Mouse (Mus musculus) stomach, embryonic 15.5 days (tissue): ENCODE data around the gene Aldh2. TPM values are rescaled to one million over a fixed set of nuclear protein-coding genes. Genes with fewer than 3 reads are reported as not detected.
"Not testable (repeated sequence)": the region's sequence is repeated elsewhere in the genome, so short reads cannot be mapped to it uniquely, and the experiment has no call there.

ENCODE experiments used
- ATAC-seq: fragments of 200-750 bp; cut with Nextera tagmentation; 2 replicates; pipeline ENCODE4 v1.8.0; 2017; ENCODE audit warnings: low read depth, moderate number of reproducible peaks, moderate TSS enrichment; ENCODE audit not compliant: insufficient read depth, low FRiP score
- H3K27ac ChIP-seq: fragments of 300-500 bp; sonication (generic); 2 replicates; pipeline ENCODE4 v1.5.1; 2015; ENCODE audit warnings: mild to moderate bottlenecking, inconsistent platforms
- H3K27me3 ChIP-seq: fragments of 300-500 bp; sonication (generic); replicated peaks from 2 replicates; pipeline ENCODE4 v1.6.1; 2015; ENCODE audit warnings: inconsistent platforms
- H3K36me3 ChIP-seq: fragments of 300-500 bp; sonication (generic); 2 replicates; pipeline ENCODE4 v1.6.1; 2015; ENCODE audit warnings: inconsistent platforms
- H3K4me1 ChIP-seq: fragments of 300-500 bp; sonication (generic); 2 replicates; pipeline ENCODE4 v1.6.1; 2015; ENCODE audit warnings: inconsistent platforms
- H3K4me2 ChIP-seq: fragments of 300-500 bp; sonication (generic); 2 replicates; pipeline ENCODE4 v1.6.1; 2015; ENCODE audit warnings: mild to moderate bottlenecking, inconsistent platforms
- H3K4me3 ChIP-seq: fragments of 300-500 bp; sonication (generic); replicated peaks from 2 replicates; pipeline ENCODE4 v1.5.1; 2015; ENCODE audit warnings: inconsistent platforms
- H3K9ac ChIP-seq: fragments of 300-500 bp; sonication (generic); 2 replicates; pipeline ENCODE4 v1.6.1; 2015; ENCODE audit warnings: inconsistent platforms
- H3K9me3 ChIP-seq: fragments of 300-500 bp; sonication (generic); 2 replicates; pipeline ENCODE4 v1.6.1; 2016; ENCODE audit warnings: inconsistent platforms
- WGBS: fragments of 180-500 bp; shearing (Covaris S2); methylation state at CpG from one replicate; pipeline ENCODE4 v1.1.7; 2015; 5-methylcytosine and 5-hydroxymethylcytosine counted together
- polyA plus RNA-seq: library from polyadenylated mRNA; unstranded; fragments of >200 nt; fragmentation: Nextera tagmentation; extraction: Ambion mirVana; gene quantifications from 2 replicates; pipeline ENCODE4 v1.2.1, GENCODE M21; 2015

Gene Aldh2
- polyA plus RNA-seq, 1 experiment from 2014 or later = 206 TPM

- no peak overlapping the region for H3K27ac ChIP-seq
- no peak overlapping the region for H3K4me3 ChIP-seq
- H3K9ac ChIP-seq = no peak overlapping the region
- no peaks in the 10 kb centered on the region for H3K36me3 ChIP-seq
- no peak overlapping the region for H3K4me2 ChIP-seq
- no peaks in the 10 kb centered on the region for H3K9me3 ChIP-seq
- ATAC-seq = no peak
- no peaks in the 10 kb centered on the region for H3K27me3 ChIP-seq
- 85% methylated on average over 3 of the region's 3 CpGs for WGBS
- peaks cover 11% of the 10 kb centered on the region for H3K4me1 ChIP-seq
These were observed 50.3 kb downstream of the Aldh2 start for GRCm38 (mm10) chr5:121543370-121543769.

- Histone ChIP-seq H3K9me3 (no peaks in the 10 kb centered on the region), H3K27ac (no peak overlapping the region), H3K27me3 (no peaks in the 10 kb centered on the region), H3K4me2 (no peak overlapping the region), H3K4me1 (peaks cover 8% of the 10 kb centered on the region), H3K9ac (no peak overlapping the region), H3K36me3 (peaks cover 5% of the 10 kb centered on the region; the same call in 1 of the 2 replicates), H3K4me3 (no peak overlapping the region)
- WGBS = 81% methylated on average over 7 of the region's 7 CpGs
- ATAC-seq = no peak
These were observed 52.4 kb downstream of the Aldh2 start for GRCm38 (mm10) chr5:121541235-121541634.

GRCm38 (mm10) chr5:121540066-121540465 is 53.6 kb downstream of the Aldh2 start:
- no peak overlapping the region for H3K4me3 ChIP-seq
- 84% methylated on average over 5 of the region's 5 CpGs for WGBS
- H3K36me3 ChIP-seq = peaks cover 16% of the 10 kb centered on the region; the same call in 1 of the 2 replicates
- H3K9me3 ChIP-seq = no peaks in the 10 kb centered on the region
- no peak overlapping the region for H3K4me2 ChIP-seq
- H3K9ac ChIP-seq = no peak overlapping the region
- H3K27ac ChIP-seq = no peak overlapping the region
- ATAC-seq = no peak
- H3K4me1 ChIP-seq = peaks cover 8% of the 10 kb centered on the region
- no peaks in the 10 kb centered on the region for H3K27me3 ChIP-seq

GRCm38 (mm10) chr5:121537588-121537987 is 56.0 kb downstream of the Aldh2 start:
- Histone ChIP-seq H3K36me3 (peaks cover 37% of the 10 kb centered on the region), H3K9me3 (no peaks in the 10 kb centered on the region), H3K4me1 (no peaks in the 10 kb centered on the region), H3K27me3 (no peaks in the 10 kb centered on the region), H3K4me2 (no peak overlapping the region), H3K27ac (no peak overlapping the region), H3K4me3 (no peak overlapping the region), H3K9ac (no peak overlapping the region)
- WGBS = 90% methylated on average over 2 of the region's 2 CpGs
- ATAC-seq = no peak

GRCm38 (mm10) chr5:121536921-121537555 is 56.6 kb downstream of the Aldh2 start:
- Histone ChIP-seq H3K27me3 (no peaks in the 10 kb centered on the region), H3K9ac (no peak overlapping the region), H3K36me3 (peaks cover 43% of the 10 kb centered on the region), H3K4me2 (no peak overlapping the region), H3K9me3 (no peaks in the 10 kb centered on the region), H3K27ac (no peak overlapping the region), H3K4me1 (no peaks in the 10 kb centered on the region), H3K4me3 (no peak overlapping the region)
- ATAC-seq = no peak
- WGBS = 69% methylated on average over 7 of the region's 7 CpGs

GRCm38 (mm10) chr5:121535116-121535515 is 58.5 kb downstream of the Aldh2 start:
- Histone ChIP-seq H3K27me3 (no peaks in the 10 kb centered on the region), H3K27ac (no peak overlapping the region), H3K4me2 (no peak overlapping the region), H3K4me1 (no peaks in the 10 kb centered on the region), H3K9me3 (no peaks in the 10 kb centered on the region), H3K9ac (no peak overlapping the region), H3K4me3 (no peak overlapping the region), H3K36me3 (peaks cover 56% of the 10 kb centered on the region)
- 86% methylated on average over 3 of the region's 3 CpGs for WGBS
- peak; percentile 43; the same call in 1 of the 2 replicates for ATAC-seq

GRCm38 (mm10) chr5:121534521-121534920 is 59.1 kb downstream of the Aldh2 start:
- H3K4me1 ChIP-seq = no peaks in the 10 kb centered on the region
- H3K27ac ChIP-seq = no peak overlapping the region
- no peak for ATAC-seq
- no peak overlapping the region for H3K4me3 ChIP-seq
- no peaks in the 10 kb centered on the region for H3K27me3 ChIP-seq
- no peak overlapping the region for H3K9ac ChIP-seq
- WGBS = 88% methylated on average over 5 of the region's 5 CpGs
- peaks cover 56% of the 10 kb centered on the region for H3K36me3 ChIP-seq
- H3K9me3 ChIP-seq = no peaks in the 10 kb centered on the region
- H3K4me2 ChIP-seq = no peak overlapping the region

- Histone ChIP-seq H3K36me3 (peaks cover 58% of the 10 kb centered on the region), H3K9ac (no peak overlapping the region), H3K27me3 (no peaks in the 10 kb centered on the region), H3K4me3 (no peak overlapping the region), H3K4me1 (no peaks in the 10 kb centered on the region), H3K4me2 (no peak overlapping the region), H3K27ac (no peak overlapping the region), H3K9me3 (no peaks in the 10 kb centered on the region)
- ATAC-seq = no peak
- 83% methylated on average over 8 of the region's 8 CpGs for WGBS
These were observed 66.7 kb downstream of the Aldh2 start for GRCm38 (mm10) chr5:121526961-121527360.

GRCm38 (mm10) chr5:121526526-121526925 is 67.1 kb downstream of the Aldh2 start:
- 84% methylated on average over 7 of the region's 7 CpGs for WGBS
- H3K27me3 ChIP-seq = no peaks in the 10 kb centered on the region
- no peak overlapping the region for H3K4me3 ChIP-seq
- H3K4me1 ChIP-seq = no peaks in the 10 kb centered on the region
- no peak overlapping the region for H3K4me2 ChIP-seq
- H3K36me3 ChIP-seq = peaks cover 57% of the 10 kb centered on the region
- ATAC-seq = no peak
- H3K9ac ChIP-seq = no peak overlapping the region
- no peaks in the 10 kb centered on the region for H3K9me3 ChIP-seq
- H3K27ac ChIP-seq = no peak overlapping the region

GRCm38 (mm10) chr5:121525774-121526450 is 67.7 kb downstream of the Aldh2 start:
- H3K4me3 ChIP-seq = no peak overlapping the region
- H3K4me2 ChIP-seq = no peak overlapping the region
- no peaks in the 10 kb centered on the region for H3K4me1 ChIP-seq
- no peak overlapping the region for H3K9ac ChIP-seq
- peaks cover 54% of the 10 kb centered on the region for H3K36me3 ChIP-seq
- ATAC-seq = no peak
- H3K27me3 ChIP-seq = no peaks in the 10 kb centered on the region
- H3K27ac ChIP-seq = no peak overlapping the region
- 76% methylated on average over 14 of the region's 14 CpGs for WGBS
- no peaks in the 10 kb centered on the region for H3K9me3 ChIP-seq

- H3K36me3 ChIP-seq = peaks cover 24% of the 10 kb centered on the region
- not testable (repeated sequence) for H3K9me3 ChIP-seq, ATAC-seq, H3K9ac ChIP-seq, H3K4me1 ChIP-seq, H3K4me3 ChIP-seq, H3K27ac ChIP-seq, H3K27me3 ChIP-seq, H3K4me2 ChIP-seq
- WGBS = 85% methylated on average over 11 of the region's 17 CpGs
These were observed 73.9 kb downstream of the Aldh2 start for GRCm38 (mm10) chr5:121519758-121520157.

- Histone ChIP-seq H3K27ac (no peak overlapping the region), H3K36me3 (peaks cover 17% of the 10 kb centered on the region; the same call in 1 of the 2 replicates), H3K4me1 (no peaks in the 10 kb centered on the region), H3K4me2 (no peak overlapping the region), H3K9ac (no peak overlapping the region), H3K27me3 (no peaks in the 10 kb centered on the region), H3K4me3 (no peak overlapping the region), H3K9me3 (no peaks in the 10 kb centered on the region)
- WGBS = 85% methylated on average over 9 of the region's 9 CpGs
- no peak for ATAC-seq
These were observed 74.6 kb downstream of the Aldh2 start for GRCm38 (mm10) chr5:121518983-121519382.
